Mouse (Mus musculus): ENCODE results near the gene Tmem107. TPM values are rescaled to one million over a fixed set of nuclear protein-coding genes. Genes with fewer than 3 reads are reported as not detected.

Gene Tmem107
- polyA plus RNA-seq, 1 experiment from 2014 or later: 101 TPM

DNA sequence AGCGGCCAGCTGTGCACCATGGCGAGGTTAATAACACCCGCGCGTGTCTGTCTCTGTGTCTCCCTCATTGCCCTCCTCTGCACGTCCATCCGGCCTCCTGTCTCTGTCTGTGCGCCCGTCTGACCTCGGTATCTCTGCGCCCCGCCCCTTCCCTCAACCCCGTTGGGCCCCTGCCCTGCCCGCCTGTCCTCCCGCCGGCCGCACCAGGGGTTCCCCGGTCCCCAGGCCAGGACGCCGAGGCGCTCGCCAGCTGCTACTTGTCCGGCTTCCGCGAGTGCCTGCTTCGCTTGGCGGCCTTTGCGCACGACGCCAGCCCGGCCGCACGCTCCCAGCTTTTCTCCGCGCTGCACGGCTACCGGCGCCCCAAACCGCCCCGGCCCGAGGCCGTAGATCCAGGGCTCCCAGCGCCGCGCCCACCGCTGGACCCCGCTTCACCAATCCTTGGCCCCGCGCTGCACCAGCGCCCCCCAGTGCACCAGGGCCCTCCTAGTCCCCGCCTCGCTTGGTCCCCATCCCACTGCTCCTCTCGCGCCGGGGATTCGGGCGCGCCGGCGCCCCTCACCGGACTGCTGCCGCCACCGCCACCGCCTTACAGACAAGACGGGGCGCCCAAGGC, 51.8 kb downstream of the Tmem107 start, which contains the start of gene 9130213A22Rik:
Gene 9130213A22Rik (minus strand): TSS at position 254 of the 616 bp plus-strand sequence.
- H3K9me3 ChIP-seq (ENCODE audit: control insufficient read depth, low read length): no peaks in the 10 kb centered on the region
- H3K4me3 ChIP-seq (ENCODE audit: low read length): peak within 1 kb of the TSS; percentile 68
- no peaks in the 10 kb centered on the region for H3K36me3 ChIP-seq (ENCODE audit: control insufficient read depth, insufficient read depth, low read length)
- H3K27me3 ChIP-seq (ENCODE audit: control insufficient read depth, insufficient read depth, low read depth, low read length): no peaks in the 10 kb centered on the region
- peaks cover 32% of the 10 kb centered on the region for H3K4me1 ChIP-seq (replicated peaks; ENCODE audit: control insufficient read depth, insufficient read depth, low read length)
- WGBS: under 1% methylated on average over 63 of the region's 66 CpGs
- H3K9ac ChIP-seq (ENCODE audit: low read length): peak within 1 kb of the TSS; percentile 81
- H3K4me2 ChIP-seq (ENCODE audit: low read depth, low read length): peak within 1 kb of the TSS; percentile 95
- peak within 1 kb of the TSS; percentile 96 for H3K27ac ChIP-seq (ENCODE audit: low read length)
- ATAC-seq (ENCODE audit: low read depth): peak; percentile 75

Other genes starting within 250 kb of the Tmem107 start
- gene Ndel1, start 198.9 kb upstream of the Tmem107 start, polyA plus RNA-seq (2015; fragmentation: Nextera tagmentation; extraction: Ambion mirVana): 73.5 and 83.8 TPM in 2 replicates
- gene Rnf222, start 182.3 kb upstream of the Tmem107 start, polyA plus RNA-seq (2015; fragmentation: Nextera tagmentation; extraction: Ambion mirVana): 0.06 and 0.13 TPM in 2 replicates
- gene Rpl26, start 169.2 kb upstream of the Tmem107 start, polyA plus RNA-seq (2015; fragmentation: Nextera tagmentation; extraction: Ambion mirVana): 880 and 951 TPM in 2 replicates
- gene Odf4, start 143.7 kb upstream of the Tmem107 start, polyA plus RNA-seq (2015; fragmentation: Nextera tagmentation; extraction: Ambion mirVana): not detected in 2 replicates
- 28.3 and 28.9 TPM in 2 replicates for gene Arhgef15, start 113.3 kb upstream of the Tmem107 start, polyA plus RNA-seq (2015; fragmentation: Nextera tagmentation; extraction: Ambion mirVana)
- 2.9 and 3.3 TPM in 2 replicates for gene Slc25a35, start 102.7 kb upstream of the Tmem107 start, polyA plus RNA-seq (2015; fragmentation: Nextera tagmentation; extraction: Ambion mirVana)
- gene Rangrf, start 95.6 kb upstream of the Tmem107 start, polyA plus RNA-seq (2015; fragmentation: Nextera tagmentation; extraction: Ambion mirVana): 36.7 and 40.3 TPM in 2 replicates
- gene Pfas, start 62.3 kb upstream of the Tmem107 start, polyA plus RNA-seq (2015; fragmentation: Nextera tagmentation; extraction: Ambion mirVana): 26.2 and 27.0 TPM in 2 replicates
- gene Ctc1, start 54.9 kb upstream of the Tmem107 start, polyA plus RNA-seq (2015; fragmentation: Nextera tagmentation; extraction: Ambion mirVana): 47.6 and 53.3 TPM in 2 replicates
- gene Aurkb, start 25.2 kb upstream of the Tmem107 start, polyA plus RNA-seq (2015; fragmentation: Nextera tagmentation; extraction: Ambion mirVana): 183 and 189 TPM in 2 replicates
- gene Borcs6, start 11.1 kb upstream of the Tmem107 start, polyA plus RNA-seq (2015; fragmentation: Nextera tagmentation; extraction: Ambion mirVana): 7.2 and 8.6 TPM in 2 replicates
- 80.6 and 85.2 TPM in 2 replicates for gene Vamp2, start 17.7 kb downstream of the Tmem107 start, polyA plus RNA-seq (2015; fragmentation: Nextera tagmentation; extraction: Ambion mirVana)
- gene Per1, start 24.4 kb downstream of the Tmem107 start, polyA plus RNA-seq (2015; fragmentation: Nextera tagmentation; extraction: Ambion mirVana): 31.1 and 32.4 TPM in 2 replicates
- 0.38 and 0.43 TPM in 2 replicates for gene Hes7, start 49.6 kb downstream of the Tmem107 start, polyA plus RNA-seq (2015; fragmentation: Nextera tagmentation; extraction: Ambion mirVana)
- 0.36 and 0.44 TPM in 2 replicates for gene 9130213A22Rik, start 51.8 kb downstream of the Tmem107 start, polyA plus RNA-seq (2015; fragmentation: Nextera tagmentation; extraction: Ambion mirVana)
- 0.24 and 0.31 TPM in 2 replicates for gene Aloxe3, start 55.1 kb downstream of the Tmem107 start, polyA plus RNA-seq (2015; fragmentation: Nextera tagmentation; extraction: Ambion mirVana)
- 0.33 TPM in 1 of 2 replicates, not detected in the other for gene Alox12b, start 86.2 kb downstream of the Tmem107 start, polyA plus RNA-seq (2015; fragmentation: Nextera tagmentation; extraction: Ambion mirVana)
- gene Alox8, start 127.0 kb downstream of the Tmem107 start, polyA plus RNA-seq (2015; fragmentation: Nextera tagmentation; extraction: Ambion mirVana): 0.43 and 0.44 TPM in 2 replicates
- gene Gucy2e, start 166.2 kb downstream of the Tmem107 start, polyA plus RNA-seq (2015; fragmentation: Nextera tagmentation; extraction: Ambion mirVana): 0.10 TPM in 2 replicates